Mouse (Mus musculus) cerebellum, adult 2 months (tissue): Measurements from ENCODE around the gene Zfhx3.

Experiments used
- CTCF ChIP-seq: fragments of 200-500 bp; IDR thresholded peaks from 2 replicates; pipeline ENCODE4 v1.5.1; 2011; ENCODE audit warnings: low read depth, mild to moderate bottlenecking, control low read depth, low read length, moderate library complexity, borderline replicate concordance; ENCODE audit not compliant: insufficient read depth
- POLR2A ChIP-seq: fragments of 200-500 bp; IDR thresholded peaks from 2 replicates; pipeline ENCODE4 v1.6.1; 2011; ENCODE audit warnings: low read length, control low read depth, borderline replicate concordance; ENCODE audit not compliant: insufficient read depth

GRCm38 (mm10) chr8:107978247-107978646 is 35.8 kb downstream of the Zfhx3 start:
- TF ChIP-seq POLR2A (no peak), CTCF (no peak)
